ENCODE assay signal across 13 mouse cellular contexts in genomic region chr5:77826063-77826462, GRCm38 (mm10).
"Had no signal": no experiment of that assay in that cellular context is flagged by ENCODE, and none has a peak within 500 bp of the region (broad histone marks: within the 10 kb centered on the region; RNA-seq: fewer than 3 reads in every experiment).

No protein-coding gene starts in this region.

- H3K4me3 ChIP-seq: kidney, embryonic 15.5 days; limb, embryonic 15.5 days; liver, embryonic 12.5 days; megakaryocyte, embryonic 14.5 days; myocyte; neural tube, embryonic 15.5 days had no signal

- H3K27ac ChIP-seq: kidney, embryonic 15.5 days; limb, embryonic 15.5 days; liver, embryonic 12.5 days; neural tube, embryonic 15.5 days had no signal

- H3K9me3 ChIP-seq: limb, embryonic 15.5 days; neural tube, embryonic 15.5 days had no signal

- H3K4me1 ChIP-seq: kidney, embryonic 15.5 days; limb, embryonic 15.5 days; liver, embryonic 12.5 days; megakaryocyte, embryonic 14.5 days; neural tube, embryonic 15.5 days had no signal

- ATAC-seq: liver, embryonic 12.5 days had no signal

- H3K9ac ChIP-seq: kidney, embryonic 15.5 days; limb, embryonic 15.5 days; liver, embryonic 12.5 days; lung, embryonic 14.5 days; neural tube, embryonic 15.5 days had no signal

- DNase-seq: kidney, postnatal 14 days; lung, embryonic 14.5 days; lung, postnatal 10 days; lung, postnatal 4 days; right cerebral cortex, postnatal 14 days; thymus, postnatal 36 days had no signal

- H3K27me3 ChIP-seq: kidney, embryonic 15.5 days; limb, embryonic 15.5 days; liver, embryonic 12.5 days; megakaryocyte, embryonic 14.5 days; neural tube, embryonic 15.5 days had no signal

- H3K4me2 ChIP-seq: kidney, embryonic 15.5 days; limb, embryonic 15.5 days; liver, embryonic 12.5 days; lung, embryonic 14.5 days; midbrain, embryonic 11.5 days; neural tube, embryonic 15.5 days had no signal

- H3K36me3 ChIP-seq: kidney, embryonic 15.5 days; limb, embryonic 15.5 days; liver, embryonic 12.5 days; neural tube, embryonic 15.5 days had no signal
